Mouse (Mus musculus) bone marrow, adult 2 months (tissue): Measurements from ENCODE around the gene Cks1b.

Source experiments
- CTCF ChIP-seq: fragments of 200-500 bp; IDR thresholded peaks from 2 replicates; pipeline ENCODE4 v1.5.1; 2011; ENCODE audit warnings: low read length, control low read depth; ENCODE audit not compliant: control insufficient read depth, insufficient read depth
- POLR2A ChIP-seq: fragments of 200-500 bp; IDR thresholded peaks from 2 replicates; pipeline ENCODE4 v1.6.1; 2011; ENCODE audit warnings: low read depth, mild to moderate bottlenecking, control low read depth, low read length, borderline replicate concordance; ENCODE audit not compliant: control insufficient read depth

DNA sequence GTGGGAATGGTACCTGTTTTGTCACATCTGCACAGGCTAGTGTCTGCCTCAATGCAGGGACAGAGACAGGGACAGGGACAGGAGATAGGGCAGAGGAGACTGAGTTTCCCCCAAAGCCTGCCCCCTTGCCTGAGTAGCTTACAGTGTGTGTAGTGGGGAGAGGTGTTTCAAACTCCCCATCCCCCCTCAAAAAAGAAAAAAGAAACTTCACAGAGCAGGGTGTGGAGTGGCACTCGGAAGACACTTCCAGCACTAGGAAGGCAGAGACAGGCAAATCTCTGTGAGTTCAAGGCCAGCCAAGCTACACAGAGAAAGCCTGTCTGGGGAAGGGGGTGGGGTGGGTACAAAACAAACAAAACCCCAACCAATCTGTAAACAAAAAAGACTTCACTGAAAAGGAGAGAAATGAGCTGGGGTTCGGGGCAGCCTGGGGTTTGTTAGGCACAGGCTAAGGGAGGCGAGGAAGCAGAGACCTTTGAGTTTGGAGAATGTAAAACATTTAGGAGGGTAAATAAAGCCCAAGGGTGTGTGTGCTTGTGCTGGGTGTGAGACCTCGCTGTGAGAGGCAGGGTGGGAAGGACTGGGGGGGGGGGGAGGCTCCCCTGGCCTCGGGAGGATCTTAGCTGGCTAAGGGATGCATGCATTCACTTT lies 44.5 kb downstream of the Cks1b start:
- TF ChIP-seq POLR2A (no peak), CTCF (no peak)
